Mouse (Mus musculus) neural tube, embryonic 15.5 days (tissue): Measurements from ENCODE around the gene Zfyve28. TPM values are rescaled to one million over a fixed set of nuclear protein-coding genes. Genes with fewer than 3 reads are reported as not detected.

Experiments used
- ATAC-seq: fragments of 200-750 bp; cut with Nextera tagmentation; 2 replicates; pipeline ENCODE4 v1.8.0; 2017; ENCODE audit warnings: mild to moderate bottlenecking, moderate TSS enrichment, moderate library complexity; ENCODE audit not compliant: low FRiP score
- H3K27ac ChIP-seq: fragments of 300-500 bp; sonication (generic); replicated peaks from 2 replicates; pipeline ENCODE4 v1.5.1; 2015; ENCODE audit warnings: mild to moderate bottlenecking, inconsistent platforms
- H3K27me3 ChIP-seq: fragments of 300-500 bp; sonication (generic); replicated peaks from 2 replicates; pipeline ENCODE4 v1.6.1; 2015; ENCODE audit warnings: inconsistent platforms
- H3K36me3 ChIP-seq: fragments of 300-500 bp; sonication (generic); 2 replicates; pipeline ENCODE4 v1.6.1; 2015; ENCODE audit warnings: inconsistent platforms
- H3K4me1 ChIP-seq: fragments of 300-500 bp; sonication (generic); 2 replicates; pipeline ENCODE4 v1.6.1; 2015; ENCODE audit warnings: inconsistent platforms
- H3K4me2 ChIP-seq: fragments of 300-500 bp; sonication (generic); 2 replicates; pipeline ENCODE4 v1.6.1; 2015; ENCODE audit warnings: inconsistent platforms, mild to moderate bottlenecking, moderate library complexity
- H3K4me3 ChIP-seq: fragments of 300-500 bp; sonication (generic); replicated peaks from 2 replicates; pipeline ENCODE4 v1.5.1; 2015; ENCODE audit warnings: mild to moderate bottlenecking, inconsistent platforms
- H3K9ac ChIP-seq: fragments of 300-500 bp; sonication (generic); replicated peaks from 2 replicates; pipeline ENCODE4 v1.6.1; 2015; ENCODE audit warnings: mild to moderate bottlenecking, inconsistent platforms
- H3K9me3 ChIP-seq: fragments of 300-500 bp; sonication (generic); replicated peaks from 2 replicates; pipeline ENCODE4 v1.6.1; 2016; ENCODE audit warnings: inconsistent platforms
- WGBS: fragments of 180-500 bp; shearing (Covaris S2); methylation state at CpG from one replicate; pipeline ENCODE4 v1.1.7; 2015; ENCODE audit warnings: mixed read lengths; 5-methylcytosine and 5-hydroxymethylcytosine counted together
- polyA plus RNA-seq: library from polyadenylated mRNA; unstranded; fragments of >200 nt; fragmentation: Nextera tagmentation; extraction: Ambion mirVana; gene quantifications from 2 replicates; pipeline ENCODE4 v1.2.1, GENCODE M21; 2015

Zfyve28 gene
- polyA plus RNA-seq, 1 experiment from 2014 or later, result 7.5 TPM

DNA sequence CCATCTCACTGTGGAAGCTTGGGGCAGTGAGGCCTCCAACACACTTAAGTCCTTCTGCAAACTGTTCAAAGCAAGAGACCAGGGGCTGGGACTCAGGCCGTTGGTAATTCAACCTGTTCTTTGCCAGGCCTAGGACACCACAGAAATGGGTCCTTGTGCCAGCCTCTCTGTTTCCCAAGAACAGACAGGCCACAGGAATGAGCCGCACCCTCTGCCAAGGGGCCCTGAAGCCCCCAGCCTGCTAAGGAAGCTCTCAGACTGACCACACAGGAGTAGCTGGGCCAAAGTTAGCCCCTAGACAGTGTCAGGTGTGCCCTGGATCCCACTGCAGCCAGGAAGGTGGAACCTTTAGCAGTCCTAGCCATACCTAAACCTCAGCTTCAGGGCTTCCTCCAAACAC is 101.9 kb downstream of the Zfyve28 start:
- Histone ChIP-seq H3K9ac (peak overlapping the region; percentile 74), H3K4me2 (peak overlapping the region; percentile 94), H3K9me3 (no peaks in the 10 kb centered on the region), H3K4me1 (peaks cover 61% of the 10 kb centered on the region), H3K36me3 (peaks cover 18% of the 10 kb centered on the region), H3K27ac (0 out of 2 replicates have a peak overlapping the region, but pooled peaks have one; percentile 93), H3K27me3 (no peaks in the 10 kb centered on the region), H3K4me3 (peak overlapping the region; percentile 91)
- no peak for ATAC-seq
- WGBS, result 66% methylated on average over 2 of the region's 2 CpGs

DNA sequence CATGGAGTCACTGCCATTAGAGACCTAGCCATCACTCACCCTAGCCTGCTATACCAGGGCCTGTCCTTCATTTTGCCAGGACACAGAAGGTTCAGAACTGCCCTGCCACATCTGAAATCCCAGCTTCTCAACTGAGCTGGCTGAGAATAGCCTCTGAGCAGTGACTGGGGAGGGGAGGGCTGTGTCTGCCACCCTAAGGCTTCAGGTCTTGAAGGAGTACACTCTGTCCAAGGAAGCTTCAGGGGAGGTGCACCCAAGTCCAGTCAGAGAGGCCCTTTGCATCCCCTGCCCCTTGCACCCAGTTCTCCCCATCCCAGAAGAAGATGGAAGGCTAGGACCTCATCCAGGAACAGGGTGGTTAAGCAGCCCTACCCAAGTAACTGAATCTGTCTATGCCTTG is 102.5 kb downstream of the Zfyve28 start:
- Histone ChIP-seq H3K9ac (peak overlapping the region; percentile 74), H3K4me3 (peak overlapping the region; percentile 91), H3K9me3 (no peaks in the 10 kb centered on the region), H3K27ac (no peak overlapping the region), H3K27me3 (no peaks in the 10 kb centered on the region), H3K4me2 (peak overlapping the region; percentile 94), H3K36me3 (peaks cover 24% of the 10 kb centered on the region), H3K4me1 (peaks cover 61% of the 10 kb centered on the region)
- no peak for ATAC-seq

- Histone ChIP-seq H3K4me1 (peaks cover 61% of the 10 kb centered on the region), H3K27ac (no peak overlapping the region), H3K9me3 (no peaks in the 10 kb centered on the region), H3K9ac (0 out of 2 replicates have a peak overlapping the region, but pooled peaks have one; percentile 0), H3K4me3 (peak overlapping the region; percentile 91; the same call in 1 of the 2 replicates), H3K36me3 (peaks cover 30% of the 10 kb centered on the region), H3K27me3 (no peaks in the 10 kb centered on the region), H3K4me2 (peak overlapping the region; percentile 94)
- 88% methylated on average over 1 of the region's 1 CpGs for WGBS
- no peak for ATAC-seq
Measured at GRCm38 (mm10) chr5:34185051-34185580, 103.1 kb downstream of the Zfyve28 start.

DNA sequence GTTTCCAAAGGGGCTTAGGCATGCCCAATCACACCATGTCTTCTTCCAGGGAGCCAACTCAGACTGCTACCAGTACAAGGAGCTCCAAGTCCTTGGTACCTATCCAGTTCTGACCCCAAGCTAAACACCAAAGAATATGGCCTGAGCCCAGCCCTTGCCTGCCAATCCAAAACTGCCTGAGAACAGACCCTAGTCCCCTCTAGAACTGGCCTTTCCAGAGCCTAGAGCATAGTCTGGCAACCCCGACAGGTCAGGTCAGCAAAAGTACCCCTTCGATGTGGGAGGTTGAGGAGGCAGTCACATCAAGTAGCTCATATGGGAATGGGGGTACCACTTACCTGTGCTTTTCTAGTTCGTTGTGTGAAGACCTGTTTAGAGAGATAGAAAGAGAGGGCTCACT is 104.3 kb downstream of the Zfyve28 start:
- Histone ChIP-seq H3K4me3 (no peak overlapping the region), H3K4me1 (peaks cover 57% of the 10 kb centered on the region), H3K9me3 (no peaks in the 10 kb centered on the region), H3K27me3 (no peaks in the 10 kb centered on the region), H3K27ac (no peak overlapping the region), H3K9ac (no peak overlapping the region), H3K36me3 (peaks cover 38% of the 10 kb centered on the region), H3K4me2 (0 out of 2 replicates have a peak overlapping the region, but pooled peaks have one; percentile 2)
- ATAC-seq, result no peak
- 85% methylated on average over 3 of the region's 3 CpGs for WGBS

DNA sequence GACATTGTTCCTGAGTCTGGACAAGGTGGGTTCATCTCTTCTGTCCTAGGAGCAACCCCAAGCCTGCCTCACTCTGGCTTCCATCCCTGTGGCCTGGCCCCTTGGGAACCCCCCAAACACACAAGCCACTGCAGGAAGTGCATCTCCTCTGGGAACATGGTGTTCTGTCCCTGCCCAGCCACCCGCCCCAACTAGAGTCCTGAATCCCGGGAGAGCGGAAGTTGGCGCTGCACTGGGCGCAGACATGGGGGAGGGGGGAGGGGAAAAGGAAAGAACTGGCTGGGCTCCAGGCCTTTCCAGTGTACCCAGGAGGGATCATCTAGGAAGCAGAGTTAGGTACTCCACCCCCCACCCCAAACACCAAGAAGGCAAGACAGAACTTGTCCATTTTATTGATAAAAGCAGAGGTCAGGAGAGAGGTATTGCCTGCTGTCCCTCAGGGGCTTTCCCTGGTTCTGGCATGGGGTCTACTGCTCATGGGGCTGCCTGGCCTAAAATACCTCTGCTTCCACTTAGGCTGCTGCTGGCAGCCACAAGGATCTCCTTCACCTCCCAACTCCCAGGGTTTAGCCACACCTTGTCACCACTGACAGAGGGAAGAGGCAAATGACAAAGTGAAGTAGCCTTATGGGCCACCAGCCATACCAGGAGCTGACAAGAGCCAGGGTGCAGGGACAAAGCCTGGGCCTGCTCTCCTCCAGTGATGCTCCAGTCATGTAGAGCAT is 104.9 kb downstream of the Zfyve28 start:
- H3K27me3 ChIP-seq, result no peaks in the 10 kb centered on the region
- no peak overlapping the region for H3K9ac ChIP-seq
- H3K36me3 ChIP-seq, result peaks cover 43% of the 10 kb centered on the region
- no peak overlapping the region for H3K27ac ChIP-seq
- 60% methylated on average over 5 of the region's 5 CpGs for WGBS
- no peaks in the 10 kb centered on the region for H3K9me3 ChIP-seq
- peaks cover 51% of the 10 kb centered on the region for H3K4me1 ChIP-seq
- H3K4me2 ChIP-seq, result no peak overlapping the region
- ATAC-seq, result no peak
- no peak overlapping the region for H3K4me3 ChIP-seq

- Histone ChIP-seq H3K27ac (no peak overlapping the region), H3K36me3 (peaks cover 50% of the 10 kb centered on the region)
- 79% methylated on average over 3 of the region's 3 CpGs for WGBS
Measured at GRCm38 (mm10) chr5:34182486-34182885, 105.8 kb downstream of the Zfyve28 start.

GRCm38 (mm10) chr5:34177821-34178220 is 110.4 kb downstream of the Zfyve28 start:
- H3K4me1 ChIP-seq, result peaks cover 8% of the 10 kb centered on the region
- no peak overlapping the region for H3K27ac ChIP-seq
- H3K9me3 ChIP-seq, result no peaks in the 10 kb centered on the region
- peaks cover 89% of the 10 kb centered on the region for H3K36me3 ChIP-seq
- 95% methylated on average over 4 of the region's 4 CpGs for WGBS
- no peak for ATAC-seq
- no peak overlapping the region for H3K4me2 ChIP-seq
- no peak overlapping the region for H3K4me3 ChIP-seq
- no peak overlapping the region for H3K9ac ChIP-seq
- H3K27me3 ChIP-seq, result no peaks in the 10 kb centered on the region

More at GRCm38 (mm10) chr5:34182486-34182885, 105.8 kb downstream of the Zfyve28 start:
- no peak overlapping the region for H3K4me3 ChIP-seq
- H3K4me1 ChIP-seq, result peaks cover 49% of the 10 kb centered on the region
- H3K9me3 ChIP-seq, result no peaks in the 10 kb centered on the region
- no peak overlapping the region for H3K4me2 ChIP-seq
- ATAC-seq, result no peak
- no peak overlapping the region for H3K9ac ChIP-seq
- no peaks in the 10 kb centered on the region for H3K27me3 ChIP-seq

- 93% methylated on average over 2 of the region's 2 CpGs for WGBS
- H3K27ac ChIP-seq, result no peak overlapping the region
- H3K9me3 ChIP-seq, result no peaks in the 10 kb centered on the region
- H3K4me2 ChIP-seq, result no peak overlapping the region
- H3K4me3 ChIP-seq, result no peak overlapping the region
- peaks cover under 1% of the 10 kb centered on the region; the same call in 1 of the 2 replicates for H3K4me1 ChIP-seq
- H3K9ac ChIP-seq, result no peak overlapping the region
- no peak for ATAC-seq
- H3K36me3 ChIP-seq, result peaks cover 86% of the 10 kb centered on the region
- no peaks in the 10 kb centered on the region for H3K27me3 ChIP-seq
Measured at GRCm38 (mm10) chr5:34177091-34177490, 111.2 kb downstream of the Zfyve28 start.

DNA sequence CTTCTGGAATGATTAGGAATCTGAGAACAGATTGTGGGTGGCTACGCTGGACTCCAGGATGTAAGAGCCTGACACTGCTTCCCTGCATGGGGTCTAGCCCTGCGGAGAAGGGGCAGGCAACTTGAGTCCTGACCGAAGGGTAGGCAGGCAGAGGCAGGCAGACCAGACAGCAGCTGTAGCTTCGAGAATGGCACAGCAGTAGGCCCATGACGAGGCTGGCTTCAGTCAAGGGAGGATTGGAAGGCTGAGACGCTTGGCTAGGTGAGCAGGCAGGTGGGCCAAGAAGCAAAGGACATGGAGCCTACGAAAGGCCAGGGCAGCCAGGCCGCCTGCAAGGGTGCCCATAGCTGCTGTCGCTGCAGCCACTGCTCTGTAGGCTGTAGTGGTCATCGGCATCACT is 111.6 kb downstream of the Zfyve28 start:
- H3K4me3 ChIP-seq, result no peak overlapping the region
- ATAC-seq, result no peak
- H3K9me3 ChIP-seq, result no peaks in the 10 kb centered on the region
- H3K36me3 ChIP-seq, result peaks cover 82% of the 10 kb centered on the region
- H3K27ac ChIP-seq, result no peak overlapping the region
- no peak overlapping the region for H3K4me2 ChIP-seq
- no peak overlapping the region for H3K9ac ChIP-seq
- H3K4me1 ChIP-seq, result no peaks in the 10 kb centered on the region
- no peaks in the 10 kb centered on the region for H3K27me3 ChIP-seq
- WGBS, result 79% methylated on average over 10 of the region's 10 CpGs

GRCm38 (mm10) chr5:34175403-34175694 is 112.9 kb downstream of the Zfyve28 start:
- Histone ChIP-seq H3K4me3 (no peak overlapping the region), H3K9me3 (no peaks in the 10 kb centered on the region), H3K4me1 (no peaks in the 10 kb centered on the region; the same call in 1 of the 2 replicates), H3K4me2 (no peak overlapping the region), H3K9ac (no peak overlapping the region), H3K27ac (no peak overlapping the region), H3K36me3 (peaks cover 70% of the 10 kb centered on the region), H3K27me3 (no peaks in the 10 kb centered on the region)
- ATAC-seq, result no peak
- 13% methylated on average over 5 of the region's 5 CpGs for WGBS

DNA sequence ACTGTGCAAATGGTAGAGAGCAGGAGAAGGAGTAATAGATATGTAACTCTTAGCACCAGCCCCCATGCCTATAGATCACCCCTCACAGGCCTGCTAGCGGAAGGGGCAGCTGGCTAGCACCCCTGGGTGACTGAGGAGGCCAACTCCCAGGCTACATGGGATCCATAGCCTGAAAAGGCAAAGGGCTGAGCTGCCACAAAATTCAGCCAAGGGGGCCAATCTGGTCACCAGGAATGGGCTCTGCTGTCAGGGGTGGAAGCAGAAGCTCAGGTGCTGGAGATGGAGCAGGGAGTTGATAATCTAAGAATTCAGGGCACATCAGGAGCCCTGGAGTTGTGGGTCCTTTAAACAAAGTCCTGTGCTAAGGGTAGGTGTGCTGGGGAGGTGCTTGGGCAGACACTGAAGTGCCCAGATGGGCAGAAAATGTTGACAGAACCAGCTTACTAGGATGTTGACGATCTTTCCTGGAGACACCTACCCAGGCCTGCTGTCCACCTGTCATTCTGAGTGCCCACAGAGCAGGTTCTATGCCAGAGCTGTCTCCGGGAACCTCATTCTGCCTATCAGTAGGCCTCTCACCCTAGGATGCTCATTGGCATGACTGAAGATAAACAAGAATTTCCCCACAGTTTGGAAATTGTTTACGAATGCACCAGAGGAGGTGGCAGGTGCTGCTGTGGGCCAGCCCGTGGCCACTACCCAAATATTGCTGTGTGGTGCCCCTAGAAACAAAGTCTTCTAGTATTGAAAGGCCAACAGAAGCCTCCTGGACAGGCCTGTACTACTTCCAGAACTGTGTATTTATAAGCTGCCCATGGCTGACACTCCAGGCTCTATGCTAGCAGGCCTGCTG is 113.5 kb downstream of the Zfyve28 start:
- ATAC-seq, result no peak
- H3K4me1 ChIP-seq, result peaks cover 3% of the 10 kb centered on the region
- H3K27me3 ChIP-seq, result no peaks in the 10 kb centered on the region
- H3K4me3 ChIP-seq, result no peak overlapping the region
- no peak overlapping the region for H3K27ac ChIP-seq
- 68% methylated on average over 5 of the region's 5 CpGs for WGBS
- no peak overlapping the region for H3K4me2 ChIP-seq
- H3K9me3 ChIP-seq, result no peaks in the 10 kb centered on the region
- H3K36me3 ChIP-seq, result peaks cover 65% of the 10 kb centered on the region
- H3K9ac ChIP-seq, result no peak overlapping the region

DNA sequence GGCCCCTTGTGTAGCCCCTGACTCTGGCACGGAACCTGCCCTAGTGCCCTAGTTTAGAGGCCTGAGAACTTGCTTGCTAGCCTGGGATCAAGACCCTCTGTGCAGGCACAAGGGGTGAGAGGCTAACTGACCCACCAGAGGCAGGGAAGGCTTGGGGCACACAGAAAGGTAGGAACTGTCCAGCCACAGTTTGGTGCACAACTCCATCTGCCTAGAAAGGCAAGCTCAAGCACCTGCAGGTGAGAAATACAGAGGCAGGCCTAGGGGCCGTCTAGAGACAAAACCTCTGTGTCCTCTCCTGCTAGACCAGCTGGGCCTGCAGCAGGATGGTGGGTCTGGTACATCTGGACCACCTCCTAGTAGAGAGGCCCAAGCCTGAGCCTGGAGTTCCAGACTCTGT is 114.2 kb downstream of the Zfyve28 start:
- Histone ChIP-seq H3K27me3 (no peaks in the 10 kb centered on the region), H3K27ac (no peak overlapping the region), H3K9me3 (no peaks in the 10 kb centered on the region), H3K9ac (no peak overlapping the region), H3K4me3 (no peak overlapping the region), H3K4me2 (no peak overlapping the region), H3K36me3 (peaks cover 60% of the 10 kb centered on the region), H3K4me1 (peaks cover 6% of the 10 kb centered on the region)
- no peak for ATAC-seq
- 87% methylated on average over 2 of the region's 2 CpGs for WGBS
